ENCODE assay signal across 8 mouse cellular contexts in the genomic region with DNA sequence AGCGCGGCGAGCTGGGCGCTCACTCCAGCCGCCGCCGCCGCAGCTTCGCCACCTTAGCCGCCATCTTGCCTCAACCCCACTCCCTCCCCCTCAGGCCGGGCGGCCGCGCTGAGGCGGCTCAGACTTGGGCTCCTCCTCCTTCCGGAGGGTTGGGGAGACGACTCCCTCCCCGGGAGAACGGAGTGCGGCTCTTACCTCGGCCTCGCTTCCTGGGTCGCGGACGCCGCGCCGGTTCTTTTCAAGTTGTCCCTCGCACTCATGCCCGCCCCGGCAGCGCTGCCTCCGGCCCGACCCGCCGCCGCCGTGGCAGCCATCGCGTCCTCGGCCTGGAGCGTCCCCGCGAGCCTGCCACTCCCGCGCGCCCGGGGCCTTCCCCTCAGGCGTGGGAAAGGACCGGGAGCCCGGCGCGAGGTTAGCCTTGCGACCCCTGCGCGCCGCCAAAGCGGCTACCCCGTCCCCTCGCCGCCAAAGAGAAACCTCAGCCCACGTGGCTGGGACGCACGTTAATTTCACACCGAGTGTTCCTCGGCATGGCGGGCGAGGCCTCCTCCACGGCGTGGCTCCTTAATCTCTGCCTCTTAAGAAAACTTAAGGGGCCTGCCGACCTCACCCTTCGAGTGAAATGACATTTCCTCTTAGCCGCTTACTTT. TPM values are rescaled to one million over a fixed set of nuclear protein-coding genes. Genes with fewer than 3 reads are reported as not detected.
DNase-seq lines count a peak whose midpoint lies in the region; ATAC-seq and TF ChIP-seq lines count a peak whose summit lies in the region.

No protein-coding gene starts in this region.

- DNase-seq in c-Kit-positive CD71-positive TER-119-positive erythroid progenitor cells, embryonic 14.5 days (ENCODE audit: low spot score): peak; percentile 82
- DNase-seq in heart, postnatal 0 days (ENCODE audit: low spot score): peak; percentile 92
- peak; percentile 88 to 94 for DNase-seq in kidney, postnatal 4 days
- peak; percentile 91 for DNase-seq in neural tube, embryonic 11.5 days (ENCODE audit: low spot score)

- ATAC-seq in forebrain, embryonic 12.5 days (ENCODE audit: low FRiP score): peak; percentile 95
- peak; percentile 94 for ATAC-seq in heart, postnatal 0 days (ENCODE audit: insufficient read depth, low read depth)
- peak; percentile 93 for ATAC-seq in liver, embryonic 15.5 days (ENCODE audit: insufficient read depth)
- peak; percentile 93 for ATAC-seq in neural tube, embryonic 11.5 days (ENCODE audit: insufficient read depth, low FRiP score, low TSS enrichment)
- peak; percentile 97 for ATAC-seq in stomach, embryonic 16.5 days (ENCODE audit: insufficient read depth, low FRiP score)

- no peak; the same call in 1 of the 2 replicates for TF ChIP-seq EP300 in heart, postnatal 0 days (IDR thresholded peaks at IDR 0.05; ENCODE audit: low read depth)

- TF ChIP-seq CTCF in E14TG2a.4 (conservative IDR thresholded peaks at IDR 0.05; ENCODE audit: low read length): no peak
- TF ChIP-seq CTCF in heart, postnatal 0 days (IDR thresholded peaks at IDR 0.05; ENCODE audit: low read depth): no peak

- peaks cover 52% of the 10 kb centered on the region for H3K4me1 ChIP-seq in E14TG2a.4 (replicated peaks; ENCODE audit: low read depth, low read length)
- peaks cover 18% of the 10 kb centered on the region for H3K4me1 ChIP-seq in forebrain, embryonic 12.5 days
- H3K4me1 ChIP-seq in heart, postnatal 0 days (ENCODE audit: control insufficient read depth, insufficient read depth): peaks cover 8% of the 10 kb centered on the region
- peaks cover 22% of the 10 kb centered on the region for H3K4me1 ChIP-seq in liver, embryonic 15.5 days (replicated peaks)
- H3K4me1 ChIP-seq in neural tube, embryonic 11.5 days (ENCODE audit: control insufficient read depth, insufficient read depth, low read length): no peaks in the 10 kb centered on the region; the same call in 1 of the 2 replicates
- H3K4me1 ChIP-seq in stomach, embryonic 16.5 days (ENCODE audit: control insufficient read depth, insufficient read depth, low read length): peaks cover 6% of the 10 kb centered on the region

- H3K36me3 ChIP-seq in E14TG2a.4 (ENCODE audit: insufficient read depth, low read length): peaks cover 22% of the 10 kb centered on the region; the same call in 1 of the 2 replicates
- H3K36me3 ChIP-seq in forebrain, embryonic 12.5 days (replicated peaks): no peaks in the 10 kb centered on the region
- H3K36me3 ChIP-seq in heart, postnatal 0 days (replicated peaks; ENCODE audit: control insufficient read depth, insufficient read depth, low read length): 0 out of 2 replicates have a peak, but pooled peaks cover 4% of the 10 kb centered on the region
- 0 out of 2 replicates have a peak, but pooled peaks cover 4% of the 10 kb centered on the region for H3K36me3 ChIP-seq in liver, embryonic 15.5 days (replicated peaks)
- no peaks in the 10 kb centered on the region for H3K36me3 ChIP-seq in neural tube, embryonic 11.5 days (ENCODE audit: control insufficient read depth, insufficient read depth, low read length)
- no peaks in the 10 kb centered on the region for H3K36me3 ChIP-seq in stomach, embryonic 16.5 days (ENCODE audit: control insufficient read depth, insufficient read depth, low read length)

- no peaks in the 10 kb centered on the region for H3K9me3 ChIP-seq in E14TG2a.4 (ENCODE audit: low read length)
- H3K9me3 ChIP-seq in forebrain, embryonic 12.5 days: no peaks in the 10 kb centered on the region
- H3K9me3 ChIP-seq in heart, postnatal 0 days (replicated peaks; ENCODE audit: control insufficient read depth, low read length): no peaks in the 10 kb centered on the region
- no peaks in the 10 kb centered on the region for H3K9me3 ChIP-seq in liver, embryonic 15.5 days (replicated peaks)
- no peaks in the 10 kb centered on the region for H3K9me3 ChIP-seq in neural tube, embryonic 11.5 days (ENCODE audit: control insufficient read depth, low read length)
- H3K9me3 ChIP-seq in stomach, embryonic 16.5 days (replicated peaks; ENCODE audit: control insufficient read depth, low read length): no peaks in the 10 kb centered on the region

- H3K27ac ChIP-seq in forebrain, embryonic 12.5 days: peak overlapping the region; percentile 99
- peak overlapping the region; percentile 100 for H3K27ac ChIP-seq in heart, postnatal 0 days (ENCODE audit: low read depth)
- peak overlapping the region; percentile 97 for H3K27ac ChIP-seq in liver, embryonic 15.5 days (replicated peaks)
- peak overlapping the region; percentile 97 for H3K27ac ChIP-seq in neural tube, embryonic 11.5 days (ENCODE audit: low read depth, low read length)
- H3K27ac ChIP-seq in stomach, embryonic 16.5 days (ENCODE audit: low read length): peak overlapping the region; percentile 98

- peak overlapping the region; percentile 96 for H3K4me3 ChIP-seq in E14TG2a.4 (replicated peaks; ENCODE audit: low read length)
- H3K4me3 ChIP-seq in forebrain, embryonic 12.5 days (replicated peaks): peak overlapping the region; percentile 92
- H3K4me3 ChIP-seq in heart, postnatal 0 days (ENCODE audit: low read depth, low read length): peak overlapping the region; percentile 93
- peak overlapping the region; percentile 96 for H3K4me3 ChIP-seq in liver, embryonic 15.5 days (replicated peaks)
- peak overlapping the region; percentile 97 for H3K4me3 ChIP-seq in neural tube, embryonic 11.5 days (ENCODE audit: low read depth, low read length)
- peak overlapping the region; percentile 80 for H3K4me3 ChIP-seq in stomach, embryonic 16.5 days (replicated peaks; ENCODE audit: low read length)

- H3K9ac ChIP-seq in forebrain, embryonic 12.5 days: peak overlapping the region; percentile 98
- H3K9ac ChIP-seq in heart, postnatal 0 days (replicated peaks; ENCODE audit: low read depth, low read length): peak overlapping the region; percentile 99
- peak overlapping the region; percentile 99 for H3K9ac ChIP-seq in liver, embryonic 15.5 days
- H3K9ac ChIP-seq in neural tube, embryonic 11.5 days (ENCODE audit: low read length): peak overlapping the region; percentile 99
- peak overlapping the region; percentile 99 for H3K9ac ChIP-seq in stomach, embryonic 16.5 days (ENCODE audit: low read length)

- peak overlapping the region; percentile 81 for H3K4me2 ChIP-seq in forebrain, embryonic 12.5 days
- H3K4me2 ChIP-seq in heart, postnatal 0 days (ENCODE audit: low read depth, low read length): peak overlapping the region; percentile 98
- H3K4me2 ChIP-seq in liver, embryonic 15.5 days: peak overlapping the region; percentile 96
- peak overlapping the region; percentile 91 for H3K4me2 ChIP-seq in neural tube, embryonic 11.5 days (ENCODE audit: low read depth)
- peak overlapping the region; percentile 71 for H3K4me2 ChIP-seq in stomach, embryonic 16.5 days (ENCODE audit: low read depth, low read length)

- under 1% methylated on average over 71 of the region's 73 CpGs for WGBS in forebrain, embryonic 12.5 days
- WGBS in heart, postnatal 0 days: under 1% methylated on average over 66 of the region's 73 CpGs
- WGBS in liver, embryonic 15.5 days (ENCODE audit: insufficient replicate concordance): under 1% methylated on average over 73 of the region's 73 CpGs
- under 1% methylated on average over 63 of the region's 73 CpGs for WGBS in neural tube, embryonic 11.5 days
- under 1% methylated on average over 70 of the region's 73 CpGs for WGBS in stomach, embryonic 16.5 days

- H3K27me3 ChIP-seq in E14TG2a.4 (ENCODE audit: insufficient read depth, low read length): no peaks in the 10 kb centered on the region
- H3K27me3 ChIP-seq in forebrain, embryonic 12.5 days: no peaks in the 10 kb centered on the region
- H3K27me3 ChIP-seq in heart, postnatal 0 days (ENCODE audit: control insufficient read depth, insufficient read depth, low read length): no peaks in the 10 kb centered on the region
- H3K27me3 ChIP-seq in liver, embryonic 15.5 days: no peaks in the 10 kb centered on the region
- no peaks in the 10 kb centered on the region for H3K27me3 ChIP-seq in neural tube, embryonic 11.5 days (ENCODE audit: control insufficient read depth, insufficient read depth, low read length)
- no peaks in the 10 kb centered on the region for H3K27me3 ChIP-seq in stomach, embryonic 16.5 days (ENCODE audit: control insufficient read depth, insufficient read depth, low read length)

RNA-seq across cellular contexts. Expression of gene Pigl, which starts 0.9 kb away (rescaled TPM):
- polyA plus RNA-seq in forebrain, embryonic 12.5 days (2016; fragmentation: Nextera tagmentation; extraction: Ambion mirVana): 10.2 and 10.8 TPM in 2 replicates
- total RNA-seq in heart, postnatal 0 days (2014; rRNA removed; ENCODE audit: low replicate concordance): 3.6 and 5.5 TPM in 2 replicates
- 3.9 and 4.3 TPM in 2 replicates for polyA plus RNA-seq in heart, postnatal 0 days (2015; fragmentation: Nextera tagmentation; extraction: Ambion mirVana)
- polyA plus RNA-seq in liver, embryonic 15.5 days (2015; fragmentation: Nextera tagmentation; extraction: Ambion mirVana): 3.4 and 3.6 TPM in 2 replicates
- 13.1 and 15.3 TPM in 2 replicates for polyA plus RNA-seq in neural tube, embryonic 11.5 days (2014; fragmentation: Nextera tagmentation; extraction: Ambion mirVana)
- polyA plus RNA-seq in stomach, embryonic 16.5 days (2015; fragmentation: Nextera tagmentation; extraction: Ambion mirVana): 8.5 and 9.5 TPM in 2 replicates

RNA-seq across cellular contexts. Expression of gene Ncor1, which starts 1.0 kb away (rescaled TPM):
- 202 and 222 TPM in 2 replicates for polyA plus RNA-seq in forebrain, embryonic 12.5 days (2016; fragmentation: Nextera tagmentation; extraction: Ambion mirVana)
- 54.6 and 129 TPM in 2 replicates for total RNA-seq in heart, postnatal 0 days (2014; rRNA removed; ENCODE audit: low replicate concordance)
- 78.1 and 82.4 TPM in 2 replicates for polyA plus RNA-seq in heart, postnatal 0 days (2015; fragmentation: Nextera tagmentation; extraction: Ambion mirVana)
- 62.5 and 63.3 TPM in 2 replicates for polyA plus RNA-seq in liver, embryonic 15.5 days (2015; fragmentation: Nextera tagmentation; extraction: Ambion mirVana)
- polyA plus RNA-seq in neural tube, embryonic 11.5 days (2014; fragmentation: Nextera tagmentation; extraction: Ambion mirVana): 160 and 176 TPM in 2 replicates
- 45.0 and 52.7 TPM in 2 replicates for polyA plus RNA-seq in stomach, embryonic 16.5 days (2015; fragmentation: Nextera tagmentation; extraction: Ambion mirVana)

Comparison
In these comparisons a context has a peak if more than half of its experiments do, and no peak if none do; other contexts are left out.
1. Peak in every context shown above with its lines: DNase-seq, ATAC-seq, H3K4me3 ChIP-seq and H3K27ac ChIP-seq.